Mouse (Mus musculus): ENCODE data around the gene Dedd. TPM values are rescaled to one million over a fixed set of nuclear protein-coding genes. Genes with fewer than 3 reads are reported as not detected.
"Not testable (repeated sequence)": the region's sequence is repeated elsewhere in the genome, so short reads cannot be mapped to it uniquely, and the experiment has no call there.

The Dedd gene
- polyA plus RNA-seq, 1 experiment from 2014 or later = 34.8 TPM

DNA sequence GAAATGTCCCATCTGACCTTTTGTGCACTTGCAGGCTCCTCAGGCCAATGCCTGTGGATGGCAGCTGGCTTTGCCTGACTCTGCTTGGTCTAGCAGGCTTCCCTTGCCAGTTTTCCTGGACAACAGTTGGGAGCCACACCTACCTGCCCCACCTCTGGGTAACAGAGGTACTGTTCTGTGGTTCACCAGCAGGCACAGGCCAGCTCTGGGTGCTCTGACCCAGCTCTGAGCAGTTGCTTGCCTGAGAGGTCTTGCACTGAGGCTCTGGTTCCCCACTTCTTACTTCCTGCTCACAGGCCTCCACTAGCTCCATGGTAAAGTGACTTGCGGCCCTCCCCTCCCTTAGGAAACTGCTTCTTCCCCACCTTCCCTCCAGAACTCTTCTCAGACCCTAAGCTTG, 6.9 kb upstream of the Dedd start:
- no peak overlapping the region for H3K9ac ChIP-seq (ENCODE audit: low read depth, low read length)
- H3K4me2 ChIP-seq = no peak overlapping the region
- H3K9me3 ChIP-seq (ENCODE audit: control insufficient read depth, low read length) = no peaks in the 10 kb centered on the region
- H3K36me3 ChIP-seq (ENCODE audit: control insufficient read depth, insufficient read depth, low read length) = peaks cover 4% of the 10 kb centered on the region; the same call in 1 of the 2 replicates
- peak; percentile 56; the same call in 1 of the 2 replicates for ATAC-seq (replicated peaks; ENCODE audit: low FRiP score)
- H3K27ac ChIP-seq (ENCODE audit: low read depth, low read length) = no peak overlapping the region
- no peaks in the 10 kb centered on the region; the same call in none of the 2 replicates for H3K4me1 ChIP-seq (replicated peaks; ENCODE audit: control insufficient read depth, insufficient read depth, low read length)
- no peak overlapping the region for H3K4me3 ChIP-seq (ENCODE audit: low read depth, low read length)
- no peak for DNase-seq (ENCODE audit: low spot score)
- no peaks in the 10 kb centered on the region for H3K27me3 ChIP-seq (replicated peaks; ENCODE audit: control insufficient read depth, insufficient read depth, low read length)
- WGBS = 72% methylated on average over 1 of the region's 1 CpGs

DNA sequence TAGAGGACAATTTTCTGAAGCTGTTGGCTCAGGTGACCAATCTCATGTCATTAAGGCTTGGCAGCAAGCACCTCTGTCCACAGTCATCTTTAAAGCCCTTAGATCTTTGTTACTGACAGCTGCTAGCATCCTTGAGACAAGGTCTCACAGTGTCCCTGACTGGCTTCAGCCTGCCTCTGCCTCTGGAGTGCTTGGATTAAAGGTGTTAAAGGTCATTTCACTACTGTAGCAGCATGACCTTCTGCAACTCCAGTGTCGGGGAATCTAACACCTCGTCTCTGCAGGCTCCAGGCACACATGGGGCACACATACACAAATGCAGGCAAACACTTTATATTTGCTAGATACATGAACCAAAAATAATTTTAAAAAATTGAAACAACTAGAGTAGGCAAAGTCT, 3.4 kb upstream of the Dedd start:
- no peak for ATAC-seq (replicated peaks; ENCODE audit: low FRiP score)
- Histone ChIP-seq H3K36me3 (ENCODE audit: control insufficient read depth, insufficient read depth, low read length) (peaks cover 4% of the 10 kb centered on the region; the same call in 1 of the 2 replicates), H3K4me2 (no peak overlapping the region), H3K9me3 (ENCODE audit: control insufficient read depth, low read length) (no peaks in the 10 kb centered on the region), H3K4me1 (replicated peaks; ENCODE audit: control insufficient read depth, insufficient read depth, low read length) (peaks cover 10% of the 10 kb centered on the region), H3K9ac (ENCODE audit: low read depth, low read length) (no peak overlapping the region), H3K4me3 (ENCODE audit: low read depth, low read length) (no peak overlapping the region), H3K27me3 (replicated peaks; ENCODE audit: control insufficient read depth, insufficient read depth, low read length) (no peaks in the 10 kb centered on the region), H3K27ac (ENCODE audit: low read depth, low read length) (no peak overlapping the region)
- DNase-seq (ENCODE audit: low spot score) = no peak
- 77% methylated on average over 2 of the region's 2 CpGs for WGBS

DNA sequence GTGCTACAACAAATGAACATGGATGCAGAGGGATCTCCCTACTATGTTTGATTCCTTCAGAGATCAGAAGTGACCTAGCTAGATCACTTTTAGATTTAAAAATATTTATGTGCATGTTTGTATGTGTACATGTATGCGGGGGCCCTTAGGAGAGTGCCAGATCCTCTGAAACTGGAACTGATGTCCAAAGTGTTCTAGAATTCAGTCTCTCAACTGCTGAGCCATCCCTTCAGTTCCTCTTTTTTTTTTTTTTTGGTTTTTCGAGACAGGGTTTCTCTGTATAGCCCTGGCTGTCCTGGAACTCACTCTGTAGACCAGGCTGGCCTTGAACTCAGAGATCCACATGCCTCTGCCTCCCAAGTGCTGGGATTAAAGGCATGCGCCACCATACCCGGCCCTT, 2.4 kb upstream of the Dedd start:
- H3K9me3 ChIP-seq (ENCODE audit: control insufficient read depth, low read length); H3K27me3 ChIP-seq (replicated peaks; ENCODE audit: control insufficient read depth, insufficient read depth, low read length); DNase-seq (ENCODE audit: low spot score); H3K9ac ChIP-seq (ENCODE audit: low read depth, low read length); H3K36me3 ChIP-seq (ENCODE audit: control insufficient read depth, insufficient read depth, low read length); H3K4me2 ChIP-seq; H3K27ac ChIP-seq (ENCODE audit: low read depth, low read length); H3K4me3 ChIP-seq (ENCODE audit: low read depth, low read length); ATAC-seq (replicated peaks; ENCODE audit: low FRiP score): not testable (repeated sequence)
- WGBS = 71% methylated on average over 4 of the region's 4 CpGs
- H3K4me1 ChIP-seq (replicated peaks; ENCODE audit: control insufficient read depth, insufficient read depth, low read length) = peaks cover 13% of the 10 kb centered on the region

DNA sequence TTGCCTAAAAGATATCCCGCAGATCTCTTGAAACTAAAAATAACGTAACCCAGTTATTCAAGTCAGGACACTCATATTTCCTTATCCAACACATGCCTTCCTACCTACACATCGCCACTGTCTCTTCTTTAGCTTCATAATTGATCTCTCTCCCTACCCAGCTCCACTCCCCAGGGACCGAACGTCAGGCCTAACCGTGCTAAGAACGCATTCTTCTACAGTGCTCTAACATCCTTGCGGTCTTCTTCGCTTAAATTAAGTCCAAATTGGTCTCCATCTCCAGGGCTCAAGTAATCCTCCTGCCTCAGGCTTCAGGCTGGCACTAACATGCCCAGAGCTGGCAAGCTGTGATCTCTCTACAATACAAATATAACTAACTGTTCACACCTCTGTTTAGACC, 701 bp upstream of the Dedd start:
- no peak for DNase-seq (ENCODE audit: low spot score)
- peaks cover 13% of the 10 kb centered on the region for H3K4me1 ChIP-seq (replicated peaks; ENCODE audit: control insufficient read depth, insufficient read depth, low read length)

DNA sequence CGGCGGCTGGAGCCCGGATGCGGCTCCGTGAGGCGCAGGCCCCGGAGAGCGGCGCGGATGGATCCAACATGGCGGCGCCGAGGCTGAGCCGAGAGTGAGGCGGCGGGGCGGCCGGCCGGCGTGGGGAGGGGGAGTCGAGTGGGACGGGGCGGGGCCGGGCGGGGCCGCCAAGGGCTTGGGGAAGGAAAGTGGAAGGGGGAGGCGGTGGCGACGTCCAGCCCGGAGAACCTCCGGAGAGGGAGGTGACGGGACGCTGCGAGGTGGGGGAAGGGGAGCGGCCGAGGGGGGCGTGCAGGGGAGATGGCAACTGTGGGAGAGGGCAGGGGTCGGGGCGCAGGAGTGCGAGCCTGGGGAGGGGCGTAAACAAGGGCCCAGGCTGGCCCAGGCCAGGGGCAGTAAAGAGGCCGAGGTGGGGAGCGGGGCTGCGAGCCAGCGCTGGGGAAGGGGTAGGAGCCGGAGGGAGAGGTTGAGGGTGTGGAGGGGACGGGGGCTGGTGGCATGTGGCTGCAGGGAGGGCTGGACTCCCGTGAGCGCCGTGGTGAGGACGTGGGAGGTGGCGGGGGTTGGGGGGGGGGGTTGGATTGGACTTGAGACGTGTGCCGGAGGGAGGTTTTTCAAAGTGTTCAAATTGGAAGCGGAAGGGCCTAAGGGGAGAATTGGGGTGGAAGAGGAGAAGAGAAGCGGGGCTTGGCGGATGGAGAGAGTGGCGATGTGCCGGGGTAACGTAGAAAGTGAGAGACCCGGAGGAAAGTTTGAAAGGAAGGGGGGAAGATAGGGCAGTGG, 679 bp downstream of the Dedd start:
- H3K27ac ChIP-seq (ENCODE audit: low read depth, low read length) = peak overlapping the region; percentile 98
- 2% methylated on average over 57 of the region's 61 CpGs for WGBS

More for the DNA sequence above, 701 bp upstream of the Dedd start:
- Histone ChIP-seq H3K4me3 (ENCODE audit: low read depth, low read length) (peak overlapping the region; percentile 94), H3K9me3 (ENCODE audit: control insufficient read depth, low read length) (no peaks in the 10 kb centered on the region), H3K9ac (ENCODE audit: low read depth, low read length) (peak overlapping the region; percentile 97), H3K36me3 (ENCODE audit: control insufficient read depth, insufficient read depth, low read length) (peaks cover 4% of the 10 kb centered on the region; the same call in 1 of the 2 replicates), H3K27ac (ENCODE audit: low read depth, low read length) (peak overlapping the region; percentile 98), H3K4me2 (peak overlapping the region; percentile 74), H3K27me3 (replicated peaks; ENCODE audit: control insufficient read depth, insufficient read depth, low read length) (no peaks in the 10 kb centered on the region)
- WGBS = 32% methylated on average over 9 of the region's 9 CpGs
- ATAC-seq (replicated peaks; ENCODE audit: low FRiP score) = no peak

DNA sequence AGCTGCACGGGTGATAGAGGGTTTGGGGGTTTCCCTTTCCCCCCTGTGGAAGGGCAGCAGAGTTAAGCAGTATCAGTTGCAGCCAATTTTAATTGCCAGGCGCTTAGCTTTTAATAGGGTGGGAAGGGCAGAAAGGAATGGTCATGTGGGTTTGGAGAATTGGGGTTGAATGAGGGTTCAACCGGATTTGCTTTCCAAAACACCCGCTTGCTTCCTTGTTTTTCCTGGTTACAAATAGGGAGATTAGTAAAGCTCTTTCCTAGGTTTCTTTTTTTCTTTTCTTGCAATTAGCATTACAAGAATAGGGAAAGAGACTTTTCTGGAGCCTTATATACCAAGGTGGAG, 1.2 kb downstream of the Dedd start:
- WGBS = under 1% methylated on average over 4 of the region's 4 CpGs
- no peaks in the 10 kb centered on the region for H3K36me3 ChIP-seq (ENCODE audit: control insufficient read depth, insufficient read depth, low read length)
- peaks cover 13% of the 10 kb centered on the region for H3K4me1 ChIP-seq (replicated peaks; ENCODE audit: control insufficient read depth, insufficient read depth, low read length)
- peak overlapping the region; percentile 94 for H3K4me3 ChIP-seq (ENCODE audit: low read depth, low read length)
- DNase-seq (ENCODE audit: low spot score) = no peak
- no peaks in the 10 kb centered on the region for H3K27me3 ChIP-seq (replicated peaks; ENCODE audit: control insufficient read depth, insufficient read depth, low read length)
- ATAC-seq (replicated peaks; ENCODE audit: low FRiP score) = no peak
- H3K9ac ChIP-seq (ENCODE audit: low read depth, low read length) = peak overlapping the region; percentile 97
- H3K9me3 ChIP-seq (ENCODE audit: control insufficient read depth, low read length) = no peaks in the 10 kb centered on the region
- H3K27ac ChIP-seq (ENCODE audit: low read depth, low read length) = peak overlapping the region; percentile 98
- peak overlapping the region; percentile 74 for H3K4me2 ChIP-seq

More for the DNA sequence above, 679 bp downstream of the Dedd start:
- peak; percentile 93 for DNase-seq (ENCODE audit: low spot score)
- peaks cover 13% of the 10 kb centered on the region for H3K4me1 ChIP-seq (replicated peaks; ENCODE audit: control insufficient read depth, insufficient read depth, low read length)
- ATAC-seq (replicated peaks; ENCODE audit: low FRiP score) = peak; percentile 77
- H3K27me3 ChIP-seq (replicated peaks; ENCODE audit: control insufficient read depth, insufficient read depth, low read length) = no peaks in the 10 kb centered on the region
- H3K9ac ChIP-seq (ENCODE audit: low read depth, low read length) = peak overlapping the region; percentile 97
- H3K4me2 ChIP-seq = peak overlapping the region; percentile 74
- H3K36me3 ChIP-seq (ENCODE audit: control insufficient read depth, insufficient read depth, low read length) = peaks cover 4% of the 10 kb centered on the region; the same call in 1 of the 2 replicates
- peak overlapping the region; percentile 94 for H3K4me3 ChIP-seq (ENCODE audit: low read depth, low read length)
- H3K9me3 ChIP-seq (ENCODE audit: control insufficient read depth, low read length) = no peaks in the 10 kb centered on the region

DNA sequence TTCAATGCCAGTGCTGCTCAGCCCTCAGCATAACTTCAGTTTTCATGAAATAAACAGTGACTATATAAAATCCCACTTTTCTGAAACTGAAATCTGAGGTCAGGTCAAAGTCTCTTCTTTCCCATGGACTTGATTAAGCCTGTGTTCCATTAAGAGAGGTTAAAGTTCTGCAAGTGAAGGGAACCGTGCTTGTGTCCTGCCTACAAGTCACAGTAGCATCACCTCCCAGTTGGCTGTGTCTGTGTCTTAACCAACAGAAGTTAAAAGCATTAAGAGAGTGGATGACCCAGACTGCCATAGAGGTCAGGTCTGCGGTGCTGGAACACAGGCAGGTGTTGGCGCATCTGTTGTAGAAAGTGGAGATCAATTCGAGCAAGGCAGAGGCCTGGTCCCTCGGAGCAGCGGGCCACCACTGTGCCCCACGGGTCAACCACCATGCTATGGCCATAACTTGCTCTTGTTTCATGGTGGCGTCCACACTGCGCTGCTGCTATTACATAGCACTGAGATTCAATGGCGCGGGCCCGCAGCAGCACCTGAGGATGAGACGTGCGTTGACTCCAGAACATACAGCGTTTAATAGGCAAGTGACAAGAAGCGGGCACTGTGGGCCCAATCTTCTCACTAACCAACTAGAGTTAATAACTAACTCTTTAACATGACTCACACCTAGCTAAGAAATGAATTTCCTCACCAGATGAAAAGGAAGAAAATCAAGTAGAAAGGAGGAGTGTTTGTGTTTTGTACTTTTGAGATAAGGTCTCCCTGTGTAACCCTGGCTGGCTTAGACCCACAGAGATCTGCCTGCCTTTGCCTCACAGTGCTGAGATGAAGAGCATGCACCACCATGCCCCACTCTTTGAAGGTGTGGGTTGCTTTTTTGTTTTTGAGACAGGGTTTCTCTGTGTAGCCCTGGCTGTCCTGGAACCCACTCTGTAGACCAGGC, 13.6 kb downstream of the Dedd start:
- ATAC-seq (replicated peaks; ENCODE audit: low FRiP score) (no peak), DNase-seq (ENCODE audit: low spot score) (no peak)
- Histone ChIP-seq H3K27me3 (replicated peaks; ENCODE audit: control insufficient read depth, insufficient read depth, low read length) (no peaks in the 10 kb centered on the region), H3K4me3 (ENCODE audit: low read depth, low read length) (no peak overlapping the region), H3K27ac (ENCODE audit: low read depth, low read length) (no peak overlapping the region), H3K4me1 (replicated peaks; ENCODE audit: control insufficient read depth, insufficient read depth, low read length) (peaks cover 8% of the 10 kb centered on the region), H3K36me3 (ENCODE audit: control insufficient read depth, insufficient read depth, low read length) (peaks cover 34% of the 10 kb centered on the region), H3K4me2 (no peak overlapping the region), H3K9ac (ENCODE audit: low read depth, low read length) (no peak overlapping the region), H3K9me3 (ENCODE audit: control insufficient read depth, low read length) (no peaks in the 10 kb centered on the region)
- 96% methylated on average over 16 of the region's 16 CpGs for WGBS

DNA sequence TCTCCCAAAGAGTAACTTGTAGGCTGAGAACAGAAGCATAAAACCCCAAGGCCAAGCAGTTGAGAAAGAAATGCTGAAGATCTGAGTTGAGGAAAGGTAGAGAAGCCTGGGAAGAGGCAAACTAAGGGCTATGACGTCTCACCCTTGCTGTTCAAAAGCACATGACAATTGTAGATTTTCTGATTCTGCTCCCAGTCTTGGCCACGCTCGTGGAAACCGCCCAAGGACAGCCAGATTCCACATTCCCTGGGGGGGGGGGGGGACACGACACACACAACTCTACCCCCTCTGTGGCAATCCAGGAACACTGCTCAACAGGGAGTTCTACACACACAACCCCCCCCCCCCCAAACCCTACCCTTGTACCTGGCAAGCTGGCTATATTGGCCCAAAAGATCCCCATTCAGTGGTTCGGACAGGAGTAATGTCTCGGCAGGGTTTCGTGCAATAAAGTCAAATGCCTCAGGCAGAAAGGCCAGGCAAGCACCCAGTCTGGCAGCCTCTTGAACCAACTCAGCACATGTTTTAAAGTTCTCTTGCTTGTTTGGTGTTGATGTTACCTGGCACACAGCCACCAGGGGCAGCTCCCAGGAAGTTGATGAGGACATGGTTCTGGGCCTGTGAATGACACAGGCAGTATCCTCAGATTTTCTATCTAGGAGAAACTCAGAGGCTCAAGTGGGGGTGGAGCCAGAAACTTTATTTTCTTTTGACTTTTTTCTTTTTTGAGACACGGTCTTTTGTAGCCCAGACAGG, 15.2 kb downstream of the Dedd start:
- Histone ChIP-seq H3K4me2 (peak overlapping the region; percentile 81), H3K9ac (ENCODE audit: low read depth, low read length) (no peak overlapping the region), H3K4me3 (ENCODE audit: low read depth, low read length) (peak overlapping the region; percentile 95), H3K27ac (ENCODE audit: low read depth, low read length) (no peak overlapping the region), H3K9me3 (ENCODE audit: control insufficient read depth, low read length) (no peaks in the 10 kb centered on the region), H3K27me3 (replicated peaks; ENCODE audit: control insufficient read depth, insufficient read depth, low read length) (no peaks in the 10 kb centered on the region), H3K4me1 (replicated peaks; ENCODE audit: control insufficient read depth, insufficient read depth, low read length) (peaks cover 8% of the 10 kb centered on the region), H3K36me3 (ENCODE audit: control insufficient read depth, insufficient read depth, low read length) (peaks cover 23% of the 10 kb centered on the region)
- DNase-seq (ENCODE audit: low spot score) (no peak), ATAC-seq (replicated peaks; ENCODE audit: low FRiP score) (peak; percentile 12; the same call in 1 of the 2 replicates)
- 80% methylated on average over 9 of the region's 9 CpGs for WGBS
